Mouse (Mus musculus) myocyte (in vitro differentiated cells): ENCODE results near the gene Mrps16. TPM values are rescaled to one million over a fixed set of nuclear protein-coding genes. Genes with fewer than 3 reads are reported as not detected.

ENCODE experiments used
- H3K27me3 ChIP-seq: one replicate; pipeline ENCODE4 v1.6.1; 2011; ENCODE audit not compliant: control insufficient read depth, insufficient read depth, insufficient read length
- H3K36me3 ChIP-seq: one replicate; pipeline ENCODE4 v1.6.1; 2011; ENCODE audit not compliant: control insufficient read depth, insufficient read depth
- H3K4me2 ChIP-seq: one replicate; pipeline ENCODE4 v1.6.1; 2011; ENCODE audit warnings: low read depth, control low read depth
- H3K4me3 ChIP-seq: one replicate; pipeline ENCODE4 v1.5.1; 2011; ENCODE audit warnings: mild to moderate bottlenecking, control low read depth, moderate library complexity
- H3K79me2 ChIP-seq: one replicate; pipeline ENCODE4 v1.6.1; 2011; ENCODE audit not compliant: control insufficient read depth, insufficient read depth
- H3ac ChIP-seq: one replicate; pipeline ENCODE4 v1.6.1; 2011; ENCODE audit not compliant: control insufficient read depth, insufficient read length
- CEBPB ChIP-seq: IDR thresholded peaks from 2 replicates; pipeline ENCODE4 v1.6.1; 2011; ENCODE audit warnings: mild to moderate bottlenecking, moderate library complexity; ENCODE audit not compliant: poor library complexity, insufficient read depth, severe bottlenecking
- E2F4 ChIP-seq: IDR thresholded peaks from one replicate; pipeline ENCODE4 v1.6.1; 2011; ENCODE audit warnings: mild to moderate bottlenecking, control low read depth, moderate library complexity; ENCODE audit not compliant: insufficient read depth
- MAX ChIP-seq: IDR thresholded peaks from one replicate; pipeline ENCODE4 v1.6.1; 2011; ENCODE audit warnings: low read depth, mild to moderate bottlenecking, control low read depth
- MYOD1 ChIP-seq, 3 experiments: IDR thresholded peaks; one replicate each; pipeline ENCODE4 v1.6.1; 2011; ENCODE audit warnings: control low read depth in 2 of 3, low read depth in 2 of 3, mild to moderate bottlenecking in 2 of 3, moderate library complexity in 1 of 3; ENCODE audit not compliant: insufficient read length in 2 of 3, control insufficient read depth in 1 of 3
- MYOG ChIP-seq, 3 experiments: IDR thresholded peaks; one replicate each; pipeline ENCODE4 v1.6.1; 2011; ENCODE audit warnings: control low read depth in 2 of 3, low read depth in 2 of 3, mild to moderate bottlenecking in 2 of 3; ENCODE audit not compliant: insufficient read length in 2 of 3, control insufficient read depth in 1 of 3, insufficient read depth in 1 of 3
- POLR2A ChIP-seq: IDR thresholded peaks from one replicate; pipeline ENCODE4 v1.6.1; 2011; ENCODE audit warnings: low read depth, mild to moderate bottlenecking, control low read depth, moderate library complexity; ENCODE audit not compliant: insufficient read length
- POLR2AphosphoS2 ChIP-seq: IDR thresholded peaks from one replicate; pipeline ENCODE4 v1.6.1; 2011; ENCODE audit warnings: low read depth, control low read depth; ENCODE audit not compliant: insufficient read length
- REST ChIP-seq: IDR thresholded peaks from one replicate; pipeline ENCODE4 v1.6.1; 2011; ENCODE audit warnings: mild to moderate bottlenecking, control low read depth, moderate library complexity; ENCODE audit not compliant: insufficient read depth, insufficient read length
- SRF ChIP-seq: IDR thresholded peaks from one replicate; pipeline ENCODE4 v1.6.1; 2011; ENCODE audit warnings: low read depth; ENCODE audit not compliant: control insufficient read depth, insufficient read length
- TCF12 ChIP-seq: IDR thresholded peaks from one replicate; pipeline ENCODE4 v1.6.1; 2011; ENCODE audit warnings: mild to moderate bottlenecking, control low read depth; ENCODE audit not compliant: poor library complexity, insufficient read depth, severe bottlenecking
- TCF3 ChIP-seq: IDR thresholded peaks from one replicate; pipeline ENCODE4 v1.6.1; 2011; ENCODE audit warnings: low read depth, control low read depth; ENCODE audit not compliant: insufficient read length
- USF1 ChIP-seq: IDR thresholded peaks from one replicate; pipeline ENCODE4 v1.6.1; 2011; ENCODE audit warnings: low read depth, mild to moderate bottlenecking, control low read depth, moderate library complexity
- polyA plus RNA-seq: library from polyadenylated mRNA; unstranded; fragments of >200 nt; fragmentation: generic; extraction: Trizol; gene quantifications from one replicate; pipeline ENCODE4 v1.2.1, GENCODE M21; 2012; ENCODE audit warnings: missing spikeins

Gene Mrps16
- polyA plus RNA-seq, 1 experiment: 70.1 TPM

DNA sequence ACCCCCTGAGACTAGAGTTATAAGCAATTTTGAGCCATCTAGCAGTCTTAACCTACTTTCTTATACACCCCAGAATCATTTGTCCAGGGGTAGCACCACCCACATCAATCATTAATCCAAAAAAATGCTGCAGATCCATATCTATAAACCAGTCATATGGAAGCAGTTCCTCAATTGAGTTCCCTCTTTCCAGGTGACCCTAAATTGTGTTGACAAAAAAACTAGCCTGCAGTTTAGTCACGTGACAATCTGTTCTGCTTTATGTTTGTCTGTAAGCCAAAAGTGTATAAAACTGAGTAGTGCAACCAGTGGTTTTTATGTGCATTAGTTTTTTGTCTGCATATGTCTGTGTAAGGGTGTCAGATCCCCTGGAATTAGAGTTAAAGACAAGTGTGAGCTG, 21.6 kb downstream of the Mrps16 start:
- TF ChIP-seq POLR2AphosphoS2: no peak
- no peak for TF ChIP-seq MYOD1 (IDR thresholded peaks at IDR 0.05; ENCODE audit: control insufficient read depth in 1 of 3, insufficient read length in 2 of 3, low read depth in 2 of 3)
- TF ChIP-seq E2F4: no peak
- TF ChIP-seq USF1: no peak
- TF ChIP-seq TCF12: no peak
- no peak for TF ChIP-seq SRF
- TF ChIP-seq POLR2A: no peak
- no peak for TF ChIP-seq TCF3
- Histone ChIP-seq H3K4me2 (no peak overlapping the region), H3K79me2 (no peaks in the 10 kb centered on the region), H3K4me3 (no peak overlapping the region), H3K36me3 (peaks cover 8% of the 10 kb centered on the region), H3K27me3 (no peaks in the 10 kb centered on the region), H3ac (no peak overlapping the region)

GRCm38 (mm10) chr14:20370798-20371197, 22.6 kb downstream of the Mrps16 start:
- no peaks in the 10 kb centered on the region for H3K79me2 ChIP-seq
- H3K4me2 ChIP-seq: no peak overlapping the region
- H3K4me3 ChIP-seq: no peak overlapping the region
- H3ac ChIP-seq: no peak overlapping the region
- peaks cover 2% of the 10 kb centered on the region for H3K36me3 ChIP-seq
- no peaks in the 10 kb centered on the region for H3K27me3 ChIP-seq
- no peak for TF ChIP-seq TCF3
- no peak for TF ChIP-seq USF1
- no peak for TF ChIP-seq MAX
- TF ChIP-seq POLR2A: no peak
- TF ChIP-seq MYOG (IDR thresholded peaks at IDR 0.05; ENCODE audit: control insufficient read depth in 1 of 3, insufficient read depth in 1 of 3, insufficient read length in 2 of 3, low read depth in 2 of 3): no peak
- TF ChIP-seq CEBPB: no peak
- TF ChIP-seq E2F4: no peak
- TF ChIP-seq REST: no peak

DNA sequence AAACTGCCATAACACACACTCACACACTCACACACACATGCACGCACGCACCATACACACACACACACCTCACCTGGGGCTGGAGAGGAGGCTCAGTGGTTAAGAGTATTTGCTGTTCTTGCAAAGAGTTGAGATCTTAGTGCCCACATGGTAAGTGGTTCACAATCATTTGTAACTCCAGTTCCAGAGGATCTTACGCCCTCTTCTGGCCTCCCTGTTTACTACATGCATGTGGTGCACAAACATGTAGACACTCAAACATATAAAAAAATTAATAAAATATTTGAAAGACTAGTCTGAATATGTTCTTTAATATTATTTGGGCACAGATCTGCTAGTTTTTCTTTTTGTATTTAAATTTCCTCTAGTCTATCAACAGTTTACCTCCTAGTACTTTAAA, 25.2 kb downstream of the Mrps16 start:
- TF ChIP-seq TCF12 (no peak), CEBPB (no peak), MYOG (IDR thresholded peaks at IDR 0.05; ENCODE audit: control insufficient read depth in 1 of 3, insufficient read depth in 1 of 3, insufficient read length in 2 of 3, low read depth in 2 of 3) (no peak)
- H3K79me2 ChIP-seq: no peaks in the 10 kb centered on the region
- no peaks in the 10 kb centered on the region for H3K27me3 ChIP-seq
- no peak overlapping the region for H3ac ChIP-seq
- peaks cover 3% of the 10 kb centered on the region for H3K36me3 ChIP-seq
- H3K4me3 ChIP-seq: no peak overlapping the region
- no peak overlapping the region for H3K4me2 ChIP-seq

- H3K79me2 ChIP-seq: no peaks in the 10 kb centered on the region
- H3K4me2 ChIP-seq: no peak overlapping the region
- peaks cover 21% of the 10 kb centered on the region for H3K36me3 ChIP-seq
- no peak overlapping the region for H3ac ChIP-seq
- TF ChIP-seq TCF12 (no peak), TCF3 (no peak)
- no peak overlapping the region for H3K4me3 ChIP-seq
- no peaks in the 10 kb centered on the region for H3K27me3 ChIP-seq
Observed at GRCm38 (mm10) chr14:20363230-20363629, 30.2 kb downstream of the Mrps16 start.

DNA sequence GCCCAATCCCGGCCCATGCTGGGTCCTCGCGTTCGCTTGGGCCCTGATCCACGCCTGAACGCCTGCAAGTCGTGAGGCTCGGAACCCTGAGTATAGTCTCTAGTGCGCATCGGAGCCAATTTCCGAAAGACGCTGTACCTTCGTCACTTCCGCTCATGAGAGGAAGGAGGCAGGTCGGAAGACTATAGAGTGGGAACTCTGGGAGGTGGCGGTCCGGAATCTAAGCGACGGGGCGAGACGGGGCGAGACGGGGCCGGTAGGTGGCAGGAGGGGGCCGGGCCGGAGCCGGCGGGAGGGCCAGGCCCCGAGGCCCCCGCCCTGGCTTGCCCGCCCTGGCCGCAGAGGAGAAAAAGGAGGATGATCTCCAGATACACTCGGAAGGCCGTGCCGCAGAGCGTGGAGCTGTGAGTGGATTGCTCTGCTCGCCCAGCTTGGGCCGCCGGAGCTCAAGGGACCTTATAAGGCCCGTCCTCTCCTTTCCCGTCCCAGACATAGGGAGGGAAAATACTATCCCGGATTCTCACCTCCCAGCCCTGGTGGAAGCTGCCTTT, 45.4 kb downstream of the Mrps16 start, which contains the start of the genes Ecd and Fam149b:
Gene Ecd, minus strand, starts transcription at position 131 of the 551 bp plus-strand sequence.
Gene Fam149b, plus strand, starts transcription at position 172 of the 551 bp plus-strand sequence.
- Histone ChIP-seq H3K4me2 (peak within 1 kb of the TSS; percentile 99), H3ac (peak within 1 kb of the TSS; percentile 49), H3K79me2 (peaks cover 25% of the 10 kb centered on the region), H3K4me3 (peak within 1 kb of the TSS; percentile 74), H3K36me3 (peaks cover 5% of the 10 kb centered on the region), H3K27me3 (no peaks in the 10 kb centered on the region)
- TF ChIP-seq REST (peak; percentile 1), MYOD1 (IDR thresholded peaks at IDR 0.05; ENCODE audit: control insufficient read depth in 1 of 3, insufficient read length in 2 of 3, low read depth in 2 of 3) (no peak), USF1 (no peak), TCF12 (no peak), POLR2AphosphoS2 (peak; percentile 59), CEBPB (no peak), POLR2A (peak; percentile 72), MAX (peak; percentile 85), SRF (no peak), TCF3 (no peak), MYOG (IDR thresholded peaks at IDR 0.05; ENCODE audit: control insufficient read depth in 1 of 3, insufficient read depth in 1 of 3, insufficient read length in 2 of 3, low read depth in 2 of 3) (peak in 1 of 3 experiments; percentile 23), E2F4 (peak; percentile 46)
